Mouse (Mus musculus): Measurements from ENCODE around the gene Tmem30b.

DNA sequence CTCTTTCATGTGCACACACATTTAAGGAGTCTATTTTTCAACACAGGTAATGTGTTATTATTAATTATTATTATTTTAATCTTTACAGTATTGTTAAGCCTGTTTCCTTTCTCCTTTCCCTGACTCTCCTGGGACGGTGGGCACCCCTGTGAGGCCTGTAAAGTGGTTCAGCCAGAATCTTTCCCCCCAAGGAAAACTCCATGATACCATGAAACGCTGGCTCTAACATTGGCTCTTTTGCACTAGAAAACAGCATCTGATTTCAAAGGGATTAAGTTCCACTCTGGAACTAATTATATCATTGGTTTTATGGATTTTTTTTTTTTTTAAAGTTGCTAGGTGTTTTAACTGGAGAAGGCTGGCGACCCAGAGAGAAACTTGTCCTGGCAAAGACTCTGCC, 24.2 kb downstream of the Tmem30b start:
- TF ChIP-seq POLR2A (IDR thresholded peaks at IDR 0.05; ENCODE audit: low read depth, low read length) (no peak), CTCF (IDR thresholded peaks at IDR 0.05; ENCODE audit: borderline replicate concordance, insufficient read depth, low read length) (no peak)
